Mouse (Mus musculus) adrenal gland, adult 2 months (tissue): Measurements from ENCODE around the gene Ddx19a. TPM values are rescaled to one million over a fixed set of nuclear protein-coding genes. Genes with fewer than 3 reads are reported as not detected.
"Not testable (repeated sequence)": the region's sequence is repeated elsewhere in the genome, so short reads cannot be mapped to it uniquely, and the experiment has no call there.

Experiments used
- DNase-seq: peaks from one replicate; pipeline ENCODE4 v3.0.0; 2021
- microRNA-seq, 2 experiments: library from miRNA; unstranded; fragments of <30 nt; microRNA quantifications; one replicate each; pipeline ENCODE4 v1.2.0; 2021
- polyA plus RNA-seq: library from polyadenylated mRNA; depleted of rRNA; stranded (reverse); fragments of >200 nt; gene quantifications from 2 replicates; pipeline ENCODE4 v1.2.3, GENCODE M21; 2012; rRNA removed
- total RNA-seq, 2 experiments: library from RNA; stranded (reverse); gene quantifications; 2 replicates each; pipeline ENCODE4 v1.2.3; 2021

Gene Ddx19a
- total and polyA plus RNA-seq, 3 experiments: 19.3 to 41.7 (median 35.5) TPM

DNA sequence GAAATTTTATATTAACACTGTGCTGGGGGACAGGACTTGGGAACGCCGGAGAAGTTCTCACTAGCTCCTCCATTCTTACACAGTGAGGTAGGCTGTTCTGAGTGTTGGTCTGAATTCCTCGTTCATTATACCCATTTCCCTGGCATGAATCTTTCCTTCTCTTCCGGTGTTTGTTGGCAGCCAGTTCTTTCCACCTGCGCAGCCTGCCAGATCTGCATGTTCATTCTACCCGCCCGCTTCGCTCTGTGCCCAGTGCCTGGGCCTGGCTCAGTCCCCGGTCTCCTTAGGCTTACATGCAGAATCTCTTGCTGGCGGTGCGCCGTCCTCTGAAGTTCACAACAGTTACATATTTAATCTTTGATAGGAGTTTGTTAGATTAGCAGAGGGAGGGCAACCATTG, 61.4 kb downstream of the Ddx19a start:
- DNase-seq: no peak

GRCm38 (mm10) chr8:110933272-110933671, 64.3 kb downstream of the Ddx19a start:
- no peak for DNase-seq

DNA sequence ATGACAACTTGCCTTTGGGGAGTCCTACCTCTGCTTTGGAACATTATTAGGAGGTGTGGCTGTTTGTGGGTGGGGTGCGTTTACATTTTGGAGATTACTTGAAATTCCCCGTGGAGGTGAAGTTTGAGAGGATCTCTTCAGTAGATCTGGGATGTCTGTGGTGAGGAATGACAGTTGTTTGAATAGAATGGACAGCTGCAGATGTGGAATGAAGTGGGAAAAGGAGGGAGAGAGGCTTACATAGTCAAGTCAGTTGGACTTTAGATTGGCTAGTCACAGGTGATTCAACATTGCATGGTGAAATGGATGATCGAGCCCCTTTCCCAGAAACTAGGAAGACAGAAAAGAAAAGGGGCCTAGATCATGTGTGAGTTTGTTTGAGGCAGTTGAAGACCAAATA, 65.2 kb downstream of the Ddx19a start:
- no peak for DNase-seq

DNA sequence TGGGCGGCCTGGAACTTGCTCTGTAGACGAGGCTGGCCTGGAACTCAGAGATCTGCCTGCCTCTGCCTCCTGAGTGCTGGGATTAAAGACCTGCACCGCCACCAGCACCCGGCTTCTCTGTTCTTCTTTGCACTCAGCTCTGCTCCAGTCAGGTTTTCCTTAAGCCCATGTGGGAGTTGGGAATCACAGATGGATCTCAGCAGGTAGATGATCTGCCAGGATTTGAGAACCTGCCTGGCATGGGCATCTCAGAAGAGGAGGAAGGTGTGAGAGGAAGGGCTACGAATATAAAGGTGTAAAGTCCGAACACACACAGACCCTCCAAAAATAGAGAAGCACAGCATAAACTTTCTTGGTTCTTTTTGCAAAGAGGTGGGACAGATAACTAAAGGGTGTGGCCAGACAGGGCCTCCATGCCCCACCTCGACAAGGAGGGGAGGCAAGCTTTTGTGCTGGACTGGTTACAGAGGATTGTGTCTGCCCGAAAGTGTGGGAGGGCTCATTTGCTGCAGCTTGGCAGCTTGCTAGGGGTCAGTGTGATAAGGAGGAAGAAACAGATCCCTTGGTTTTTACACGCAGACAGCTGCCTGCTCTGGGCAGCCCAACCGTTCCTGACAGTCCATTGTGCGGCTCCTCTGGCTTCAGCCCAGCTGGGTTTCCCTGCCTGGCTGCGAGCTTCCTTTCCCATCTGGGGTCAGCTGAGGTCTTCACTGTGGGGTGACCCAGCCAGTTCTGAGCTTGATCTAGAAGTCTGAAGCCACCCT, 66.2 kb downstream of the Ddx19a start:
- peak; percentile 69 for DNase-seq

- DNase-seq: not testable (repeated sequence)
Measured at GRCm38 (mm10) chr8:110929672-110930071, 67.9 kb downstream of the Ddx19a start.

DNA sequence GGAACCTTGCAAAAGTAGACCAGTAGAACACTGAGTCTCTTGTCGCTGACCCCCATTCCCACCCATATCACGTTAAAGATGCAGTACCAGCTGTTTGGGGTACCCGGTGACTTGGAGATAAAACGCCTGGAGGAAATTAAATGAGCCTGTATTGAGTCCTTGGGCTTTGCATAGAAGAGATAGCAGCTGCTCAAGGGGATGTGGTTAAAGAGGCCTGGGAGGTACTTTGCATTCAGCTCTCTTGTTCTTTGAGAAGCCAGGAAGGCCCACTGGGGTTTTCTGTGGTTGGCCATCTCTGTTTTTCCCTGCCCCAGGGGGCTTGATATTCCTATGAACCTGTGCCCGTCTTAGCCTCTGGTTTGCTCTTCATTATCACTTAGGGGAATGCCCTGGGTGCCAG, 68.5 kb downstream of the Ddx19a start:
- DNase-seq: no peak

DNA sequence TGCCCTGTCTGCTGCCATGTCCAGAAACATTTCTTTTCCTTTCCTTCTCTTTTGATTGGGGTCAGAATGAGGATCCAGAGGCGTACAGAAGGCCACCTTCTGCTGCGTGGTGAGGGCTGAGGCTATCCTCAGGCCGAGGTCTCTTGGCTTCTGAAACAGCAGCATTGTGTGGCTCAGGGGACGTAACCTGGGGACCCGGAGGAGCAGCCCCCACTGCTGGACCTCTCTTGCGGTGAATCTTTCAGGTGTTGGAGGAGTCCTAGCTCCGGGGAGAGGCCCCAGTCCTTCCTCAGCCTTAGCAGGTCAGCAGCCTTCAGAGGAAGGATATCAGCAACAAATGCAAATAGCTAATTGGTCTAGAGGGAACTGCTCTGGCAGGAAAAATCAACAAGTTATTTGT, 69.2 kb downstream of the Ddx19a start:
- DNase-seq: no peak

GRCm38 (mm10) chr8:110926690-110927089, 70.9 kb downstream of the Ddx19a start:
- DNase-seq: no peak

- DNase-seq: no peak
Measured at GRCm38 (mm10) chr8:110925691-110926140, 71.9 kb downstream of the Ddx19a start.

Small RNAs within 50 kb of the gene (microRNA-seq; reads per million reads assigned to microRNA genes)
- gene Gm24103 (0 reads per million in 2 experiments), gene Mir3473d (0 to 0.83 reads per million in 2 experiments)

Other genes with a start within 250 kb of the Ddx19a start
- gene Il34, start 191.9 kb downstream of the Ddx19a start, total RNA-seq: 10 to 100 TPM; 42.8 to 63.0 TPM
- gene Il34, start 191.9 kb downstream of the Ddx19a start, polyA plus RNA-seq: 115 and 187 TPM in 2 replicates
- 10 to 100 TPM; 85.3 to 87.0 TPM for gene Cog4, start 151.2 kb downstream of the Ddx19a start, total RNA-seq
- 21.0 and 21.3 TPM in 2 replicates for gene Cog4, start 151.2 kb downstream of the Ddx19a start, polyA plus RNA-seq
- 10 to 100 TPM; 64.7 to 65.6 TPM for gene Sf3b3, start 151.0 kb downstream of the Ddx19a start, total RNA-seq
- 13.2 and 21.1 TPM in 2 replicates for gene Sf3b3, start 151.0 kb downstream of the Ddx19a start, polyA plus RNA-seq
- gene Fuk, start 95.3 kb downstream of the Ddx19a start, total RNA-seq: 10 to 100 TPM in 1 of 2 experiments, 1 to 10 TPM in 1; 6.7 to 11.5 TPM
- 20.4 and 22.0 TPM in 2 replicates for gene Fuk, start 95.3 kb downstream of the Ddx19a start, polyA plus RNA-seq
- gene St3gal2, start 77.9 kb downstream of the Ddx19a start, total RNA-seq: 10 to 100 TPM; 14.2 to 29.5 TPM
- 19.4 and 20.2 TPM in 2 replicates for gene St3gal2, start 77.9 kb downstream of the Ddx19a start, polyA plus RNA-seq
- 10 to 100 TPM in 1 of 2 experiments, 1 to 10 TPM in 1; 8.1 to 11.1 TPM for gene Ddx19b, start 34.0 kb upstream of the Ddx19a start, total RNA-seq
- 0.96 and 1.3 TPM in 2 replicates for gene Ddx19b, start 34.0 kb upstream of the Ddx19a start, polyA plus RNA-seq
- 100 to 1,000 TPM; 112 to 155 TPM for gene Aars, start 35.3 kb upstream of the Ddx19a start, total RNA-seq
- gene Aars, start 35.3 kb upstream of the Ddx19a start, polyA plus RNA-seq: 31.8 and 37.4 TPM in 2 replicates
- gene Exosc6, start 58.5 kb upstream of the Ddx19a start, total RNA-seq: not detected
- 43.3 and 51.4 TPM in 2 replicates for gene Exosc6, start 58.5 kb upstream of the Ddx19a start, polyA plus RNA-seq
- gene Clec18a, start 94.6 kb upstream of the Ddx19a start, total RNA-seq: under 1 TPM in 1 of 2 experiments, not detected in 1; 0.14 TPM
- gene Clec18a, start 94.6 kb upstream of the Ddx19a start, polyA plus RNA-seq: 0.04 and 0.11 TPM in 2 replicates
- gene Pdpr, start 96.8 kb upstream of the Ddx19a start, total RNA-seq: 10 to 100 TPM; 34.7 to 37.1 TPM
- 17.4 and 19.1 TPM in 2 replicates for gene Pdpr, start 96.8 kb upstream of the Ddx19a start, polyA plus RNA-seq